Mouse (Mus musculus) MEL (cell line): ENCODE data around the gene Znrf1.

Experiments
- ELF1 ChIP-seq: IDR thresholded peaks from 2 replicates; pipeline ENCODE4 v1.6.1; 2014; ENCODE audit warnings: low read depth, mild to moderate bottlenecking, inconsistent platforms, low read length, improper control_type of control experiment, moderate library complexity
- MXI1 ChIP-seq: IDR thresholded peaks from 2 replicates; pipeline ENCODE4 v1.6.1; 2011; ENCODE audit warnings: mild to moderate bottlenecking, low read depth, low read length, improper control_type of control experiment
- POLR2A ChIP-seq, 2 experiments: IDR thresholded peaks; 2 replicates each; pipeline ENCODE4 v1.6.1; 2011 to 2012; ENCODE audit warnings: low read length in 2 of 2, mild to moderate bottlenecking in 2 of 2, control low read depth in 1 of 2, improper control_type of control experiment in 1 of 2, low read depth in 1 of 2, moderate library complexity in 1 of 2; ENCODE audit not compliant: control insufficient read depth in 1 of 2, insufficient read depth in 1 of 2, poor library complexity in 1 of 2

DNA sequence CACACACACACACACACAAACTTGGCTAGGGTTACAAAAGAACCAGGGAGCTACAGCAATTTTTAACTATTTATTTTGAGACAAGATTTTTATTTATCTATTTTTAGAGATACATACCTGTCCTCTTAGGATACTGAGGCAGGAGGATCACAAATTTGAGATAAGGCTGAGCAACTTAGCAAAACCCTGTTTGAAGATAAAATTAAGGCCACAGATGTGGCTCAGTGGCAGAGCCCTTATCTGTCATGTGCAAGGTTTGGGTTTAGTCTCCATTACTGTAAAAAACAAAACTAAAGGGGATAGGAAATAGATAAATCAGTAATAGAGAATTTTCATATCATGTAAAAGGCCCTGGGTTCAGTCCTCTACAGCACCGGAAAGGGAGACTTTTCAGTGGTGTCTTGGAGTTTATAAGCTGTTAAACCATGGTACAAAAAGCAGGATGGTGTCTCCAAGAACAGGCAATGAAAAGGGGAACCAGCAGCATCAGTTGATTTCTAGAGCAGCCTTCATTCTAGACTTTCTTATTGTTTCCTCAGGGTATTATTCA, 51.7 kb downstream of the Znrf1 start:
- TF ChIP-seq ELF1: no peak; the same call in 1 of the 2 replicates
- TF ChIP-seq MXI1: peak; percentile 65
- no peak for TF ChIP-seq POLR2A (IDR thresholded peaks at IDR 0.05; ENCODE audit: control insufficient read depth in 1 of 2, insufficient read depth in 1 of 2, low read depth in 1 of 2, low read length in 2 of 2, poor library complexity in 1 of 2)
